Mouse (Mus musculus) lung, embryonic 14.5 days (tissue): ENCODE measurements around the gene Efr3b. TPM values are rescaled to one million over a fixed set of nuclear protein-coding genes. Genes with fewer than 3 reads are reported as not detected.

Source experiments
- ATAC-seq: fragments of 200-750 bp; cut with Nextera tagmentation; 2 replicates; pipeline ENCODE4 v1.8.0; 2017; ENCODE audit warnings: mild to moderate bottlenecking, moderate TSS enrichment, moderate library complexity; ENCODE audit not compliant: insufficient read depth
- DNase-seq: peaks from one replicate; pipeline ENCODE4 v3.0.0-alpha.2; 2015
- H3K27ac ChIP-seq: fragments of 300-500 bp; sonication (generic); 2 replicates; pipeline ENCODE4 v1.5.1; 2014; ENCODE audit warnings: low read depth, mild to moderate bottlenecking, moderate library complexity
- H3K27me3 ChIP-seq: fragments of 300-500 bp; sonication (generic); 2 replicates; pipeline ENCODE4 v1.6.1; 2014; ENCODE audit warnings: low read length, control low read depth; ENCODE audit not compliant: insufficient read depth
- H3K36me3 ChIP-seq: fragments of 300-500 bp; sonication (generic); 2 replicates; pipeline ENCODE4 v1.6.1; 2014; ENCODE audit warnings: control low read depth; ENCODE audit not compliant: insufficient read depth
- H3K4me1 ChIP-seq: fragments of 300-500 bp; sonication (generic); 2 replicates; pipeline ENCODE4 v1.6.1; 2014; ENCODE audit warnings: antibody characterized with exemption, control low read depth; ENCODE audit not compliant: insufficient read depth
- H3K4me2 ChIP-seq: fragments of 300-500 bp; sonication (generic); 2 replicates; pipeline ENCODE4 v1.6.1; 2014; ENCODE audit warnings: mild to moderate bottlenecking
- H3K4me3 ChIP-seq: fragments of 300-500 bp; sonication (generic); 2 replicates; pipeline ENCODE4 v1.5.1; 2014; ENCODE audit warnings: low read depth, low read length
- H3K9ac ChIP-seq: fragments of 300-500 bp; sonication (generic); 2 replicates; pipeline ENCODE4 v1.6.1; 2014
- H3K9me3 ChIP-seq: fragments of 300-500 bp; sonication (generic); 2 replicates; pipeline ENCODE4 v1.6.1; 2016; ENCODE audit warnings: low read depth, low read length, control low read depth
- CTCF ChIP-seq: IDR thresholded peaks from 2 replicates; pipeline ENCODE4 v1.5.1; 2016; ENCODE audit warnings: antibody characterized with exemption, low read depth
- WGBS: fragments of 180-500 bp; shearing (Covaris S2); extraction: QIAGEN DNeasy Blood & Tissue Kit; methylation state at CpG from one replicate; pipeline ENCODE4 v1.1.7; 2014; 5-methylcytosine and 5-hydroxymethylcytosine counted together
- polyA plus RNA-seq: library from polyadenylated mRNA; unstranded; fragments of >200 nt; fragmentation: Nextera tagmentation; extraction: Ambion mirVana; gene quantifications from 2 replicates; pipeline ENCODE4 v1.2.1, GENCODE M21; 2014

The Efr3b gene
- polyA plus RNA-seq, 1 experiment from 2014 or later, result 4.1 TPM

GRCm38 (mm10) chr12:4058321-4058720 lies 19.6 kb upstream of the Efr3b start:
- Histone ChIP-seq H3K27me3 (no peaks in the 10 kb centered on the region), H3K4me1 (no peaks in the 10 kb centered on the region)
- 56% methylated on average over 9 of the region's 9 CpGs for WGBS

GRCm38 (mm10) chr12:4054845-4055244 lies 16.1 kb upstream of the Efr3b start:
- ATAC-seq (no peak), DNase-seq (no peak)
- Histone ChIP-seq H3K36me3 (no peaks in the 10 kb centered on the region), H3K4me1 (no peaks in the 10 kb centered on the region), H3K4me2 (no peak overlapping the region), H3K27ac (no peak overlapping the region), H3K4me3 (no peak overlapping the region), H3K27me3 (no peaks in the 10 kb centered on the region), H3K9ac (no peak overlapping the region), H3K9me3 (no peaks in the 10 kb centered on the region)
- no peak for TF ChIP-seq CTCF
- WGBS, result 25% methylated on average over 4 of the region's 4 CpGs

More at GRCm38 (mm10) chr12:4058321-4058720, 19.6 kb upstream of the Efr3b start:
- Histone ChIP-seq H3K9me3 (no peaks in the 10 kb centered on the region), H3K9ac (no peak overlapping the region), H3K36me3 (no peaks in the 10 kb centered on the region), H3K4me2 (no peak overlapping the region), H3K27ac (no peak overlapping the region), H3K4me3 (no peak overlapping the region)
- ATAC-seq (no peak), DNase-seq (no peak)
- TF ChIP-seq CTCF, result no peak

GRCm38 (mm10) chr12:4053643-4054042 lies 14.9 kb upstream of the Efr3b start:
- TF ChIP-seq CTCF, result no peak
- ATAC-seq, result no peak
- 66% methylated on average over 3 of the region's 3 CpGs for WGBS

GRCm38 (mm10) chr12:4050861-4051425 lies 12.2 kb upstream of the Efr3b start:
- Histone ChIP-seq H3K27me3 (no peaks in the 10 kb centered on the region), H3K9ac (no peak overlapping the region), H3K27ac (no peak overlapping the region), H3K4me2 (no peak overlapping the region), H3K36me3 (no peaks in the 10 kb centered on the region), H3K4me1 (no peaks in the 10 kb centered on the region), H3K4me3 (no peak overlapping the region), H3K9me3 (no peaks in the 10 kb centered on the region)
- ATAC-seq (no peak), DNase-seq (no peak)
- no peak for TF ChIP-seq CTCF
- WGBS, result 57% methylated on average over 9 of the region's 9 CpGs

More at GRCm38 (mm10) chr12:4053643-4054042, 14.9 kb upstream of the Efr3b start:
- H3K27me3 ChIP-seq, result no peaks in the 10 kb centered on the region
- no peaks in the 10 kb centered on the region for H3K9me3 ChIP-seq
- no peak for DNase-seq
- no peak overlapping the region for H3K4me2 ChIP-seq
- H3K4me3 ChIP-seq, result no peak overlapping the region
- no peaks in the 10 kb centered on the region for H3K4me1 ChIP-seq
- no peak overlapping the region for H3K27ac ChIP-seq
- no peaks in the 10 kb centered on the region for H3K36me3 ChIP-seq
- H3K9ac ChIP-seq, result no peak overlapping the region

GRCm38 (mm10) chr12:4048031-4048430 lies 9.3 kb upstream of the Efr3b start:
- ATAC-seq, result no peak
- Histone ChIP-seq H3K4me2 (no peak overlapping the region), H3K27me3 (no peaks in the 10 kb centered on the region), H3K27ac (no peak overlapping the region), H3K9me3 (no peaks in the 10 kb centered on the region), H3K4me1 (no peaks in the 10 kb centered on the region), H3K36me3 (no peaks in the 10 kb centered on the region), H3K4me3 (no peak overlapping the region), H3K9ac (no peak overlapping the region)
- 30% methylated on average over 6 of the region's 6 CpGs for WGBS
- DNase-seq, result no peak
- TF ChIP-seq CTCF, result no peak

GRCm38 (mm10) chr12:4045992-4046391 lies 7.3 kb upstream of the Efr3b start:
- no peak overlapping the region for H3K9ac ChIP-seq
- no peak overlapping the region for H3K4me2 ChIP-seq
- 32% methylated on average over 1 of the region's 1 CpGs for WGBS
- no peaks in the 10 kb centered on the region for H3K9me3 ChIP-seq
- ATAC-seq (no peak), DNase-seq (no peak)
- H3K4me3 ChIP-seq, result no peak overlapping the region
- no peaks in the 10 kb centered on the region for H3K4me1 ChIP-seq
- H3K27me3 ChIP-seq, result no peaks in the 10 kb centered on the region
- no peak for TF ChIP-seq CTCF
- no peaks in the 10 kb centered on the region for H3K36me3 ChIP-seq
- no peak overlapping the region for H3K27ac ChIP-seq

GRCm38 (mm10) chr12:4042411-4042810 lies 3.7 kb upstream of the Efr3b start:
- TF ChIP-seq CTCF, result no peak
- 59% methylated on average over 5 of the region's 5 CpGs for WGBS
- H3K9me3 ChIP-seq, result no peaks in the 10 kb centered on the region
- no peak overlapping the region for H3K4me3 ChIP-seq
- H3K27me3 ChIP-seq, result peaks cover 7% of the 10 kb centered on the region; the same call in 1 of the 2 replicates
- no peak overlapping the region for H3K27ac ChIP-seq
- H3K9ac ChIP-seq, result no peak overlapping the region
- H3K4me2 ChIP-seq, result no peak overlapping the region
- no peaks in the 10 kb centered on the region for H3K36me3 ChIP-seq
- H3K4me1 ChIP-seq, result no peaks in the 10 kb centered on the region
- ATAC-seq, result no peak
- no peak for DNase-seq

GRCm38 (mm10) chr12:4039046-4039445 lies 331 bp upstream of the Efr3b start:
- H3K36me3 ChIP-seq, result no peaks in the 10 kb centered on the region
- peaks cover 7% of the 10 kb centered on the region; the same call in 1 of the 2 replicates for H3K27me3 ChIP-seq
- WGBS, result under 1% methylated on average over 13 of the region's 13 CpGs
- no peak overlapping the region for H3K27ac ChIP-seq
- TF ChIP-seq CTCF, result no peak
- H3K9me3 ChIP-seq, result no peaks in the 10 kb centered on the region
- H3K4me1 ChIP-seq, result no peaks in the 10 kb centered on the region
- ATAC-seq (no peak), DNase-seq (no peak)
- peak overlapping the region; percentile 71; the same call in 1 of the 2 replicates for H3K9ac ChIP-seq
- H3K4me3 ChIP-seq, result peak overlapping the region; percentile 69
- H3K4me2 ChIP-seq, result peak overlapping the region; percentile 95
